Mouse (Mus musculus): ENCODE measurements around the gene Fndc11. TPM values are rescaled to one million over a fixed set of nuclear protein-coding genes. Genes with fewer than 3 reads are reported as not detected.

The Fndc11 gene
- polyA plus RNA-seq, 1 experiment from 2014 or later, result not detected

- Histone ChIP-seq H3K27me3 (ENCODE audit: control insufficient read depth, insufficient read depth, low read length) (no peaks in the 10 kb centered on the region), H3K36me3 (replicated peaks; ENCODE audit: control insufficient read depth, insufficient read depth, low read depth, low read length) (no peaks in the 10 kb centered on the region), H3K4me1 (ENCODE audit: control insufficient read depth, insufficient read depth, low read length) (no peaks in the 10 kb centered on the region), H3K4me3 (ENCODE audit: low read depth, low read length) (no peak overlapping the region), H3K4me2 (ENCODE audit: low read depth, low read length) (no peak overlapping the region), H3K9ac (replicated peaks; ENCODE audit: low read length) (no peak overlapping the region), H3K9me3 (replicated peaks; ENCODE audit: control insufficient read depth, low read length) (no peaks in the 10 kb centered on the region), H3K27ac (replicated peaks; ENCODE audit: low read depth, low read length) (no peak overlapping the region)
- no peak for DNase-seq (ENCODE audit: low spot score)
- no peak for ATAC-seq (replicated peaks; ENCODE audit: insufficient number of reproducible peaks, low FRiP score, low TSS enrichment, low read depth)
- WGBS, result 34% methylated on average over 2 of the region's 2 CpGs
These were observed 25.2 kb downstream of the Fndc11 start for GRCm38 (mm10) chr2:181245031-181245430.

- Histone ChIP-seq H3K4me2 (ENCODE audit: low read depth, low read length) (no peak overlapping the region), H3K4me1 (ENCODE audit: control insufficient read depth, insufficient read depth, low read length) (no peaks in the 10 kb centered on the region), H3K4me3 (ENCODE audit: low read depth, low read length) (no peak overlapping the region), H3K27me3 (ENCODE audit: control insufficient read depth, insufficient read depth, low read length) (no peaks in the 10 kb centered on the region), H3K27ac (replicated peaks; ENCODE audit: low read depth, low read length) (no peak overlapping the region), H3K9me3 (replicated peaks; ENCODE audit: control insufficient read depth, low read length) (no peaks in the 10 kb centered on the region), H3K9ac (replicated peaks; ENCODE audit: low read length) (no peak overlapping the region), H3K36me3 (replicated peaks; ENCODE audit: control insufficient read depth, insufficient read depth, low read depth, low read length) (peaks cover 6% of the 10 kb centered on the region; the same call in 1 of the 2 replicates)
- no peak for DNase-seq (ENCODE audit: low spot score)
- no peak for ATAC-seq (replicated peaks; ENCODE audit: insufficient number of reproducible peaks, low FRiP score, low TSS enrichment, low read depth)
- 80% methylated on average over 10 of the region's 10 CpGs for WGBS
These were observed 29.4 kb downstream of the Fndc11 start for GRCm38 (mm10) chr2:181249217-181249616.

GRCm38 (mm10) chr2:181251841-181252240, 32.0 kb downstream of the Fndc11 start:
- no peaks in the 10 kb centered on the region for H3K9me3 ChIP-seq (replicated peaks; ENCODE audit: control insufficient read depth, low read length)
- ATAC-seq (replicated peaks; ENCODE audit: insufficient number of reproducible peaks, low FRiP score, low TSS enrichment, low read depth) (no peak), DNase-seq (ENCODE audit: low spot score) (no peak)
- no peaks in the 10 kb centered on the region for H3K4me1 ChIP-seq (ENCODE audit: control insufficient read depth, insufficient read depth, low read length)
- H3K9ac ChIP-seq (replicated peaks; ENCODE audit: low read length), result no peak overlapping the region
- no peak overlapping the region for H3K27ac ChIP-seq (replicated peaks; ENCODE audit: low read depth, low read length)
- H3K27me3 ChIP-seq (ENCODE audit: control insufficient read depth, insufficient read depth, low read length), result no peaks in the 10 kb centered on the region
- no peak overlapping the region for H3K4me2 ChIP-seq (ENCODE audit: low read depth, low read length)
- 82% methylated on average over 1 of the region's 1 CpGs for WGBS
- no peak overlapping the region for H3K4me3 ChIP-seq (ENCODE audit: low read depth, low read length)
- peaks cover 14% of the 10 kb centered on the region for H3K36me3 ChIP-seq (replicated peaks; ENCODE audit: control insufficient read depth, insufficient read depth, low read depth, low read length)

GRCm38 (mm10) chr2:181253248-181253647, 33.4 kb downstream of the Fndc11 start:
- peaks cover 14% of the 10 kb centered on the region for H3K36me3 ChIP-seq (replicated peaks; ENCODE audit: control insufficient read depth, insufficient read depth, low read depth, low read length)
- 70% methylated on average over 1 of the region's 1 CpGs for WGBS
- no peaks in the 10 kb centered on the region for H3K4me1 ChIP-seq (ENCODE audit: control insufficient read depth, insufficient read depth, low read length)
- H3K4me3 ChIP-seq (ENCODE audit: low read depth, low read length), result no peak overlapping the region
- no peaks in the 10 kb centered on the region for H3K27me3 ChIP-seq (ENCODE audit: control insufficient read depth, insufficient read depth, low read length)
- H3K27ac ChIP-seq (replicated peaks; ENCODE audit: low read depth, low read length), result no peak overlapping the region
- ATAC-seq (replicated peaks; ENCODE audit: insufficient number of reproducible peaks, low FRiP score, low TSS enrichment, low read depth) (no peak), DNase-seq (ENCODE audit: low spot score) (no peak)
- no peak overlapping the region for H3K9ac ChIP-seq (replicated peaks; ENCODE audit: low read length)
- H3K9me3 ChIP-seq (replicated peaks; ENCODE audit: control insufficient read depth, low read length), result no peaks in the 10 kb centered on the region
- H3K4me2 ChIP-seq (ENCODE audit: low read depth, low read length), result no peak overlapping the region

- H3K27me3 ChIP-seq (ENCODE audit: control insufficient read depth, insufficient read depth, low read length), result no peaks in the 10 kb centered on the region
- 98% methylated on average over 2 of the region's 2 CpGs for WGBS
- no peaks in the 10 kb centered on the region; the same call in none of the 2 replicates for H3K36me3 ChIP-seq (replicated peaks; ENCODE audit: control insufficient read depth, insufficient read depth, low read depth, low read length)
- no peaks in the 10 kb centered on the region for H3K4me1 ChIP-seq (ENCODE audit: control insufficient read depth, insufficient read depth, low read length)
- DNase-seq (ENCODE audit: low spot score) (no peak), ATAC-seq (replicated peaks; ENCODE audit: insufficient number of reproducible peaks, low FRiP score, low TSS enrichment, low read depth) (no peak)
- no peak overlapping the region for H3K4me3 ChIP-seq (ENCODE audit: low read depth, low read length)
- H3K27ac ChIP-seq (replicated peaks; ENCODE audit: low read depth, low read length), result no peak overlapping the region
- no peak overlapping the region for H3K4me2 ChIP-seq (ENCODE audit: low read depth, low read length)
- no peak overlapping the region for H3K9ac ChIP-seq (replicated peaks; ENCODE audit: low read length)
- H3K9me3 ChIP-seq (replicated peaks; ENCODE audit: control insufficient read depth, low read length), result no peaks in the 10 kb centered on the region
These were observed 47.0 kb downstream of the Fndc11 start for GRCm38 (mm10) chr2:181266839-181267238.

GRCm38 (mm10) chr2:181272092-181272491, 52.3 kb downstream of the Fndc11 start:
- H3K9ac ChIP-seq (replicated peaks; ENCODE audit: low read length), result no peak overlapping the region
- no peaks in the 10 kb centered on the region for H3K4me1 ChIP-seq (ENCODE audit: control insufficient read depth, insufficient read depth, low read length)
- no peaks in the 10 kb centered on the region for H3K27me3 ChIP-seq (ENCODE audit: control insufficient read depth, insufficient read depth, low read length)
- ATAC-seq (replicated peaks; ENCODE audit: insufficient number of reproducible peaks, low FRiP score, low TSS enrichment, low read depth) (no peak), DNase-seq (ENCODE audit: low spot score) (no peak)
- H3K9me3 ChIP-seq (replicated peaks; ENCODE audit: control insufficient read depth, low read length), result no peaks in the 10 kb centered on the region
- WGBS, result 84% methylated on average over 2 of the region's 2 CpGs
- no peak overlapping the region for H3K4me3 ChIP-seq (ENCODE audit: low read depth, low read length)
- H3K4me2 ChIP-seq (ENCODE audit: low read depth, low read length), result no peak overlapping the region
- peaks cover 5% of the 10 kb centered on the region; the same call in 1 of the 2 replicates for H3K36me3 ChIP-seq (replicated peaks; ENCODE audit: control insufficient read depth, insufficient read depth, low read depth, low read length)
- no peak overlapping the region for H3K27ac ChIP-seq (replicated peaks; ENCODE audit: low read depth, low read length)

Other genes with a start within 250 kb of the Fndc11 start
- gene Col20a1, start 233.5 kb upstream of the Fndc11 start, polyA plus RNA-seq (2014; fragmentation: Nextera tagmentation; extraction: Ambion mirVana), result 0.83 and 0.85 TPM in 2 replicates
- gene Chrna4, start 176.5 kb upstream of the Fndc11 start, polyA plus RNA-seq (2014; fragmentation: Nextera tagmentation; extraction: Ambion mirVana), result 7.4 and 10.8 TPM in 2 replicates
- gene Kcnq2, start 84.7 kb upstream of the Fndc11 start, polyA plus RNA-seq (2014; fragmentation: Nextera tagmentation; extraction: Ambion mirVana), result 1.5 and 2.0 TPM in 2 replicates
- 0.25 and 0.42 TPM in 2 replicates for gene Eef1a2, start 63.0 kb upstream of the Fndc11 start, polyA plus RNA-seq (2014; fragmentation: Nextera tagmentation; extraction: Ambion mirVana)
- 443 and 483 TPM in 2 replicates for gene Ppdpf, start 32.8 kb upstream of the Fndc11 start, polyA plus RNA-seq (2014; fragmentation: Nextera tagmentation; extraction: Ambion mirVana)
- not detected in 2 replicates for gene Ptk6, start 17.2 kb upstream of the Fndc11 start, polyA plus RNA-seq (2014; fragmentation: Nextera tagmentation; extraction: Ambion mirVana)
- 0.08 TPM in 1 of 2 replicates, not detected in the other for gene Srms, start 6.8 kb upstream of the Fndc11 start, polyA plus RNA-seq (2014; fragmentation: Nextera tagmentation; extraction: Ambion mirVana)
- gene Helz2, start 22.0 kb downstream of the Fndc11 start, polyA plus RNA-seq (2014; fragmentation: Nextera tagmentation; extraction: Ambion mirVana), result 0.54 and 0.70 TPM in 2 replicates
- gene Gmeb2, start 68.0 kb downstream of the Fndc11 start, polyA plus RNA-seq (2014; fragmentation: Nextera tagmentation; extraction: Ambion mirVana), result 18.0 and 18.3 TPM in 2 replicates
- 79.6 and 98.0 TPM in 2 replicates for gene Stmn3, start 94.5 kb downstream of the Fndc11 start, polyA plus RNA-seq (2014; fragmentation: Nextera tagmentation; extraction: Ambion mirVana)
- 52.5 and 55.9 TPM in 2 replicates for gene Rtel1, start 99.7 kb downstream of the Fndc11 start, polyA plus RNA-seq (2014; fragmentation: Nextera tagmentation; extraction: Ambion mirVana)
- 29.1 and 37.0 TPM in 2 replicates for gene Zgpat, start 144.9 kb downstream of the Fndc11 start, polyA plus RNA-seq (2014; fragmentation: Nextera tagmentation; extraction: Ambion mirVana)
- gene Arfrp1, start 145.4 kb downstream of the Fndc11 start, polyA plus RNA-seq (2014; fragmentation: Nextera tagmentation; extraction: Ambion mirVana), result 49.7 and 50.8 TPM in 2 replicates
- 15.2 and 18.5 TPM in 2 replicates for gene Lime1, start 160.1 kb downstream of the Fndc11 start, polyA plus RNA-seq (2014; fragmentation: Nextera tagmentation; extraction: Ambion mirVana)
- 7.4 and 9.0 TPM in 2 replicates for gene Zbtb46, start 239.4 kb downstream of the Fndc11 start, polyA plus RNA-seq (2014; fragmentation: Nextera tagmentation; extraction: Ambion mirVana)

Data from embryonic facial prominence, embryonic 11.5 days (tissue).